Mouse (Mus musculus) embryo, embryonic 10 days (tissue): Measurements from ENCODE around the gene Mrgprg.
A peak's percentile ranks its signal among the peaks of the same experiment; 100 is the strongest.

Experiments
- DNase-seq: peaks from one replicate; pipeline ENCODE4 v3.0.0-alpha.2; 2015; ENCODE audit warnings: low spot score

Gene Mrgprg

DNA sequence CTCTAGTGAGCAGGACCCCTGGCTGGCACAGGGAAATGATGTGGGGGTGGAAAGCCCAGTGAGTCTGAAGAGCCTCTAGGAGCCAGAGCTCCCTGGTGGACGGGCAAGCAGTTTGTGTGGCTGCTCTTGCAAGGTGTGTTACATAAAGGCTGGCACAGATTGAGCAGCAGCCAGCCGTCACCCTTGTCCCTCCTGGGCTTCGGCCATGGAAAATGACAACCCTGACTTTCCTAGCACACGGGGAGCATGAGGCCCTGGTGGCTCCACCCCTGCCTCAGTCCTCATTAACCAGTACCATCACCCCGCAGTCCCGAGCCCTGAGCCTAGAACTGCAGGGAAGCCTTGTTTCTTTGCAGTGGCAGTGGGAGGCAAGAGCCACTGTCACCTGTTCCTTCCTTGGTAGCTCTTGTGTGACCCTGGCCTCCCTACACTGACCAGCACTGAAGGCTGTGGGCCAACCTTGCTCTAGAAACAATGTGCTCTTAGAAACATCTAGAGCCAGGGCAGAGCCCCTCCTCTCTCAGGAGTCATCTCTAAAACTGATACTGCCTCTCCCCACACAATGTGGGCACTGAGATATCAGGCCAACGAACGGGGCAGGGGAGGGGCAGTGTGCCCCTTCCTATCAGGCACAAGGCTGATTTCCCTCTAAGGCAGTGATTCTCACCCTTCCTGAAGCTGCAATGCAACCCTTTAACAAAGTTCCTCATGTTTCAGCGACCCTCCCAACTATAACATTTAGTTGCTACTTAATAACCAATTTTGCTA, 11.3 kb downstream of the Mrgprg start:
- no peak for DNase-seq

GRCm38 (mm10) chr7:143753990-143754715, 12.6 kb downstream of the Mrgprg start:
- peak; percentile 78 for DNase-seq

DNA sequence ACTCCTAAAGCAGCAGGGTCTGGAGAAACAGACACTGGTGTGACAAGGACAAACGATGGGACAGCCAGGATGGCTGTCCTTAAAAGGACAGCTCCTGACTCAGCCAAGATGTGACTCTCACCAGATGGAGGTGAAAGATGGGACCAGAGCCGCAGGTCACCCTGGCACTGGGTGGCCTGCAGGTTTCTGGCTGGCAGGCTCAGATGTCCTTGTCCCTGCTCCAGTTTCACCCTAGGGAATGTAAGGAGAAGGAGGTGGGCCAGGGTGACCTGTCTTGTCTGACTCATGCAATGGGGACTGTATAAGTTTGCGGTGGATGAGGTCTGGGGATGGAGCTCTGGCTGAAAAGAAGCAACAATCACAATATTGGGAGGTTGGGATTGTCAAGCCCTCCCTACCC, 14.2 kb downstream of the Mrgprg start:
- no peak for DNase-seq

DNA sequence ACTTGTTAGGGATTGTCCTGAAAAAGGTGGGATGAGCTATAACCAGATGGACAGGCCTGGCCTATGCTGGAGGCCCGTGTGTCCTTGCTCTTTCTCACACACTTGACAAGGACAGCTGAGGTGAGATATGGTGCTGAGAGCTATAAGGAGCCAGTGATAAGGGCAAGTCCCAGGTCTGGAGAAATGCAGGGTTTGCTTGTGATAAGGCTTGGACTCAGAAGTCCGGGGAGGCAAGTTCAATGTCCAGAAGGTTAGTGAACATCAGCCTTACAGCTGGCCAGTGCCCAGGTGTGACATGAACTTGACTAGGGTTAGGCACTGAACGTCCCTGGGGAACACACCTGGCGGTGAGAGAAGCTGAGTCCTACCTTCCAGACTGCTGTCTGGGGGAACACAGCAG, 14.7 kb downstream of the Mrgprg start:
- DNase-seq: no peak

- no peak for DNase-seq
Measured at GRCm38 (mm10) chr7:143751380-143751779, 15.4 kb downstream of the Mrgprg start.

GRCm38 (mm10) chr7:143749045-143749444, 17.7 kb downstream of the Mrgprg start:
- no peak for DNase-seq

DNA sequence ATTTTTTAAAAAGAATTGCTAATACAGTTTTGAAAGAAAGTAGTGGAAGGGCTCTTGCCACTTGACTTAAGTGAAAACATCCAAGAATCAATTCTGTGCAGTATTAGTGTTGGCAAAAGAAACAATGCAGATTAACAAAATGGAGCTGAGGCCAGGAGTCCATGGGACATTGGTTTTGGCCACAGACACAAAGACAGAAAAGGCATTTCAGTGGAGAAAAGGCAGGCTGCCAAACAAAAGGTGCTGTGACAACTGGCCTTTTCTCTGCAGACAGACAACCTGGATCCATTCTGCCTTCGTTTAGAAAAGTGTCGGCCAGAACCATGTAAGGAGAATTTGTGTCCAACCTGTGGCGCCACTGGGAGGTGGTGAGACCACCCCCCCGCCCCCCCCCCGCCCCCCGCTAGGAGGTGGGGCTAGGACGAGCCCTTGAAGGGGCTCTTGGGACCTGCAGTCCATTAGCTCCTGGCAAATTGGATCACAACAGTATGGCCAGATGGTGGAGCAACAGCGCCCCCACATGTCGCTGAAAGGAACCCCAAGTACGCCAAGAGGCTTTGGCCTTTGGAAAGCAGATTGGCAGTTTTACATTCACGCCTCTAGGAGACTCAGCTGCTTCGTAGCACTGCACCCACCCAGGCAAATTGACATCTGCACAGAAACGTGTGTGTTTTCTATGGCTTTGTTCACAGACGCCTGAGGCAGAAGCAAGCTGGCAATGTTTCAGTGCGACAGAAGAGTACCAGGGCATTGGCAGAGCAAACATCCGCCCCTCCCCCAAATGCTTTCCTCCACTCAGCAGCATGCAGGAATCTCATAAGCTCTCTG, 18.5 kb downstream of the Mrgprg start:
- peak; percentile 95 for DNase-seq

GRCm38 (mm10) chr7:143740653-143741052, 26.1 kb downstream of the Mrgprg start:
- DNase-seq: no peak

- peak; percentile 91 for DNase-seq
Measured at GRCm38 (mm10) chr7:143739511-143740461, 27.0 kb downstream of the Mrgprg start.

DNA sequence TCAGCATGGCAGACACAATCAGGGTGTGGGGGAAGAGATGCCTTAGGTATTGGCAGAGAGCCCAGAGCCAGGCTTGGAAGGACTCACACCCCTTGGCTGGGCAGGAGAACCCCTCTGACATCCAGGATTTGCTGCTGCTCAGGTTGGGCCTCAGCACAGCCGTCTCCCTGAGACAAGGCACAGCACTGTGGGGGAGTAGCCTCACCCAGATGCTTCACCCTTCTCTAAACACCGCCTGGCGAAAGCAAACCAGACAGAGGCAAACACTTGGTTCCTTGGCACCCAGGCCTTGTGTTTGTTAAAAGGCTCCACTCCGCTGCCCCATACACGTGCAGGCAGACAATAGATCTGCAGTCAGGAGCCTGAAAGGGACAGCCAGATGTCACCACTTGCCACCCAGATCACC, 28.2 kb downstream of the Mrgprg start:
- DNase-seq: no peak

DNA sequence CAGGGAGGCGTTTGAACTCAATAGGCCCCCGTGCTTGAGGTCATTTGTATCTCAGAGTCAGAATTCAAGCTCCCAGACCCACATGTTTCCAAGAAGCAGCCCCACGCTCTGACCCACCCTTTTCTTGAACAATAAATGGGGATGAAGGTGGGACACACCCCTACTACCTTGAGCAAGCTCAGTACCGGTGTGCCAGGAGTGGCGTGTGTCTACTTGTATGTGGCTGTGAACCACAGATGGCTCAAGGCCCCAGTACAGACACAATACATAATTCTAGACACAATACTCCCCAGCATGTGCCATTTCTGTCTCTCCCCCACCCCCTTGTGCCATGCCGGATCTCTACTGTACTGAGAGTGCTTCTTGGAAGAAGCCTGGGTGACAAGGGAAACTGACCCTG, 28.6 kb downstream of the Mrgprg start:
- DNase-seq: no peak

- DNase-seq: no peak
Measured at GRCm38 (mm10) chr7:143733746-143734145, 33.0 kb downstream of the Mrgprg start.

DNA sequence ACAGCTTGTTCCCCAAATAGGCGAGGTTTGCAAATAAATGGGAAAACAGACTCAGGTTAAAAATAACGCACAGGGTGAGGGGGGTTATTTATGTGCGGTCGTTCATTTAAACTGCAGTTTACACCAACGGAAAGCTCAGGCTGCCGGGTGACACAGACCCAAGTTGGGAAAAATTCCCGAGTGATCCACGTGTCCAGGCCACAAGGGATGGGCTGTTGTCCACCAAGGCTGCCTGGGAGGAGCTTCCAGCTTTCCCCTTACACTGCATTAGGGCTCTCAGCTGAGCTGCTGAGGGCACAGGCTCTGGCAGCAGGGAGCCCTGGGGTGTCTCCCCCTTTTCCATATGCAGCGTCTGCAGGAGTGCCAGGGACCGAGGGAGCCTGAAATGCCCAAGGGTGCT, 36.9 kb downstream of the Mrgprg start:
- DNase-seq: no peak

GRCm38 (mm10) chr7:143726396-143726795, 40.4 kb downstream of the Mrgprg start:
- no peak for DNase-seq

DNA sequence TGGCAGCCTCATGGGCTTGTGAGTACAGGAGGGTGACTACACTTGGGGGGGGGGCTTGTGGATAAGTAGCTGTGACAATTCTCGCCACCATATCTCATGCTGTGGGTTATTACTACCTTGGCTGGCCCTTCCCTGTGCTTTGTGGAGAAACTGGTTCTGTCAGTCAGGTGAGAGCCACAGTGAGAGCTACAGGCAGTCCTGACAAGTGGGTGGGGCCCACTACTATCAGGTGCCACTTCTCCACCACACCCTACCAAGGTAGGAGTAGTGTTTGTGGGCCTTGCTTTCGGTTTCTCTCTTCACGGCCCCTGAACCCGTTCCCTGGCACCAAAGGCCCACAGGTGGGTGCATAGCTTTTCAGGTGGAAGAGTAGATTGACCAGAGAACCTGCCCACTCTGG, 43.0 kb downstream of the Mrgprg start:
- no peak for DNase-seq

- no peak for DNase-seq
Measured at GRCm38 (mm10) chr7:143722646-143723045, 44.1 kb downstream of the Mrgprg start.

- no peak for DNase-seq
Measured at GRCm38 (mm10) chr7:143717811-143718210, 49.0 kb downstream of the Mrgprg start.
